Mouse (Mus musculus) stomach, postnatal 0 days (tissue): ENCODE measurements around the gene Adamts4.

Source experiments
- CTCF ChIP-seq: IDR thresholded peaks from 2 replicates; pipeline ENCODE4 v1.5.1; 2016; ENCODE audit warnings: antibody characterized with exemption, low read depth, mild to moderate bottlenecking, moderate library complexity
- EP300 ChIP-seq: optimal IDR thresholded peaks from 2 replicates; pipeline ENCODE3; 2016; ENCODE audit warnings: antibody characterized with exemption

GRCm38 (mm10) chr1:171269848-171270572, 19.8 kb downstream of the Adamts4 start, which contains the start of gene B4galt3:
- TF ChIP-seq CTCF = no peak
- no peak for TF ChIP-seq EP300
